Mouse (Mus musculus): ENCODE results near the gene Espnl.

DNA sequence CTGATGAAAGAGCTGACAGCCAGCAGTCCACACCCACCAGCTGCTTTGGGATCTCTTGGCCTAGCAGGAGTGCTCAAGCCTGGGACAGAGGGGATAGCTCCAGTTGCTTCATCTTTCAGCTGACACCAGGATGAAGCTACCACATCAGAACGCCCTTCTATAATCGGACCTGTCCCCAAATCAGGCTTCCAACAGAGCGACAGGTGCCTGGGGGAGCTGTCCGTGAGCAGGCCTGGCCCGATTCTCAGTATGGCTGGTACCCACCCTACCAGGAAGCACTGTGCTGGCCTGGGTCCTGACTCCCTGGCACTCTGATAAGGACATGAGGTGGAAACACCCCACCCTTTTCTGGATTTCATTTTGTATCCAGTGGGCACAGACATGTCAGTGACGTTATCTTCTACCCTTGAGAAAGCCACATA is 51.5 kb downstream of the Espnl start:
- TF ChIP-seq EP300 (IDR thresholded peaks at IDR 0.05; ENCODE audit: low read depth) = no peak
- TF ChIP-seq CTCF (IDR thresholded peaks at IDR 0.05; ENCODE audit: low read depth) = no peak

Data from heart, postnatal 0 days (tissue).